Mouse (Mus musculus): Measurements from ENCODE around the gene Dnase1l2. TPM values are rescaled to one million over a fixed set of nuclear protein-coding genes. Genes with fewer than 3 reads are reported as not detected.
A peak's percentile ranks its signal among the peaks of the same experiment; 100 is the strongest.
"Not testable (repeated sequence)": the region's sequence is repeated elsewhere in the genome, so short reads cannot be mapped to it uniquely, and the experiment has no call there.

Gene Dnase1l2
- polyA plus RNA-seq, 1 experiment from 2014 or later: 1.6 TPM

GRCm38 (mm10) chr17:24468636-24469246 is 25.8 kb upstream of the Dnase1l2 start:
- no peak overlapping the region for H3K27ac ChIP-seq (ENCODE audit: low read depth, low read length)
- no peaks in the 10 kb centered on the region for H3K27me3 ChIP-seq (ENCODE audit: control insufficient read depth, insufficient read depth, low read length)
- no peak for ATAC-seq (replicated peaks; ENCODE audit: insufficient number of reproducible peaks, low FRiP score, low TSS enrichment)

GRCm38 (mm10) chr17:24463374-24464133 is 20.6 kb upstream of the Dnase1l2 start:
- Histone ChIP-seq H3K4me1 (ENCODE audit: control insufficient read depth, insufficient read depth, low read length) (peaks cover 10% of the 10 kb centered on the region), H3K4me2 (peak overlapping the region; percentile 14; the same call in 1 of the 2 replicates), H3K27ac (ENCODE audit: low read depth, low read length) (peak overlapping the region; percentile 29; the same call in 1 of the 2 replicates), H3K4me3 (ENCODE audit: low read depth, low read length) (no peak overlapping the region), H3K27me3 (ENCODE audit: control insufficient read depth, insufficient read depth, low read length) (no peaks in the 10 kb centered on the region), H3K9me3 (replicated peaks; ENCODE audit: control insufficient read depth, low read length) (no peaks in the 10 kb centered on the region), H3K36me3 (ENCODE audit: control insufficient read depth, insufficient read depth, low read length) (no peaks in the 10 kb centered on the region), H3K9ac (ENCODE audit: low read depth, low read length) (0 out of 2 replicates have a peak overlapping the region, but pooled peaks have one; percentile 34)
- WGBS (ENCODE audit: insufficient replicate concordance): 44% methylated on average over 6 of the region's 6 CpGs
- 0 out of 2 replicates have a peak, but pooled peaks have one; percentile 35 for ATAC-seq (replicated peaks; ENCODE audit: insufficient number of reproducible peaks, low FRiP score, low TSS enrichment)

More at GRCm38 (mm10) chr17:24468636-24469246, 25.8 kb upstream of the Dnase1l2 start:
- no peak overlapping the region for H3K4me3 ChIP-seq (ENCODE audit: low read depth, low read length)
- H3K9ac ChIP-seq (ENCODE audit: low read depth, low read length): no peak overlapping the region
- H3K4me2 ChIP-seq: no peak overlapping the region
- peaks cover 3% of the 10 kb centered on the region; the same call in 1 of the 2 replicates for H3K36me3 ChIP-seq (ENCODE audit: control insufficient read depth, insufficient read depth, low read length)
- WGBS (ENCODE audit: insufficient replicate concordance): 90% methylated on average over 5 of the region's 5 CpGs
- no peaks in the 10 kb centered on the region for H3K9me3 ChIP-seq (replicated peaks; ENCODE audit: control insufficient read depth, low read length)
- peaks cover 23% of the 10 kb centered on the region for H3K4me1 ChIP-seq (ENCODE audit: control insufficient read depth, insufficient read depth, low read length)

- H3K4me2 ChIP-seq: peak overlapping the region; percentile 14; the same call in 1 of the 2 replicates
- H3K4me1 ChIP-seq (ENCODE audit: control insufficient read depth, insufficient read depth, low read length): peaks cover 10% of the 10 kb centered on the region
- 34% methylated on average over 1 of the region's 1 CpGs for WGBS (ENCODE audit: insufficient replicate concordance)
- no peaks in the 10 kb centered on the region for H3K27me3 ChIP-seq (ENCODE audit: control insufficient read depth, insufficient read depth, low read length)
- no peak overlapping the region for H3K9ac ChIP-seq (ENCODE audit: low read depth, low read length)
- H3K27ac ChIP-seq (ENCODE audit: low read depth, low read length): no peak overlapping the region; the same call in 1 of the 2 replicates
- no peaks in the 10 kb centered on the region for H3K9me3 ChIP-seq (replicated peaks; ENCODE audit: control insufficient read depth, low read length)
- H3K36me3 ChIP-seq (ENCODE audit: control insufficient read depth, insufficient read depth, low read length): no peaks in the 10 kb centered on the region
- H3K4me3 ChIP-seq (ENCODE audit: low read depth, low read length): no peak overlapping the region
- ATAC-seq (replicated peaks; ENCODE audit: insufficient number of reproducible peaks, low FRiP score, low TSS enrichment): no peak
Measured at GRCm38 (mm10) chr17:24462932-24463331, 20.0 kb upstream of the Dnase1l2 start.

GRCm38 (mm10) chr17:24461580-24461979 is 18.7 kb upstream of the Dnase1l2 start:
- no peak overlapping the region for H3K4me3 ChIP-seq (ENCODE audit: low read depth, low read length)
- no peak overlapping the region for H3K27ac ChIP-seq (ENCODE audit: low read depth, low read length)
- no peak for ATAC-seq (replicated peaks; ENCODE audit: insufficient number of reproducible peaks, low FRiP score, low TSS enrichment)
- H3K36me3 ChIP-seq (ENCODE audit: control insufficient read depth, insufficient read depth, low read length): no peaks in the 10 kb centered on the region
- no peaks in the 10 kb centered on the region for H3K9me3 ChIP-seq (replicated peaks; ENCODE audit: control insufficient read depth, low read length)
- H3K27me3 ChIP-seq (ENCODE audit: control insufficient read depth, insufficient read depth, low read length): no peaks in the 10 kb centered on the region
- H3K4me2 ChIP-seq: no peak overlapping the region
- 67% methylated on average over 2 of the region's 2 CpGs for WGBS (ENCODE audit: insufficient replicate concordance)
- H3K9ac ChIP-seq (ENCODE audit: low read depth, low read length): no peak overlapping the region
- H3K4me1 ChIP-seq (ENCODE audit: control insufficient read depth, insufficient read depth, low read length): peaks cover 10% of the 10 kb centered on the region

- H3K9ac ChIP-seq (ENCODE audit: low read depth, low read length); ATAC-seq (replicated peaks; ENCODE audit: insufficient number of reproducible peaks, low FRiP score, low TSS enrichment); H3K27me3 ChIP-seq (ENCODE audit: control insufficient read depth, insufficient read depth, low read length); H3K4me1 ChIP-seq (ENCODE audit: control insufficient read depth, insufficient read depth, low read length); H3K36me3 ChIP-seq (ENCODE audit: control insufficient read depth, insufficient read depth, low read length); H3K9me3 ChIP-seq (replicated peaks; ENCODE audit: control insufficient read depth, low read length): not testable (repeated sequence)
- Histone ChIP-seq H3K27ac (ENCODE audit: low read depth, low read length) (0 out of 2 replicates have a peak overlapping the region, but pooled peaks have one; percentile 29), H3K4me3 (ENCODE audit: low read depth, low read length) (peak overlapping the region; percentile 94), H3K4me2 (peak overlapping the region; percentile 39)
- 53% methylated on average over 10 of the region's 10 CpGs for WGBS (ENCODE audit: insufficient replicate concordance)
Measured at GRCm38 (mm10) chr17:24455523-24456206, 12.8 kb upstream of the Dnase1l2 start.

GRCm38 (mm10) chr17:24454756-24455522 is 12.0 kb upstream of the Dnase1l2 start:
- under 1% methylated on average over 67 of the region's 67 CpGs for WGBS (ENCODE audit: insufficient replicate concordance)
- ATAC-seq (replicated peaks; ENCODE audit: insufficient number of reproducible peaks, low FRiP score, low TSS enrichment): peak; percentile 94
- H3K4me2 ChIP-seq: peak overlapping the region; percentile 84

GRCm38 (mm10) chr17:24454218-24454755 is 11.4 kb upstream of the Dnase1l2 start:
- no peaks in the 10 kb centered on the region for H3K9me3 ChIP-seq (replicated peaks; ENCODE audit: control insufficient read depth, low read length)
- H3K4me3 ChIP-seq (ENCODE audit: low read depth, low read length): peak overlapping the region; percentile 94
- H3K4me2 ChIP-seq: peak overlapping the region; percentile 84
- H3K27ac ChIP-seq (ENCODE audit: low read depth, low read length): peak overlapping the region; percentile 98
- WGBS (ENCODE audit: insufficient replicate concordance): 5% methylated on average over 14 of the region's 14 CpGs
- H3K9ac ChIP-seq (ENCODE audit: low read depth, low read length): peak overlapping the region; percentile 97
- H3K27me3 ChIP-seq (ENCODE audit: control insufficient read depth, insufficient read depth, low read length): no peaks in the 10 kb centered on the region
- H3K4me1 ChIP-seq (ENCODE audit: control insufficient read depth, insufficient read depth, low read length): peaks cover 6% of the 10 kb centered on the region; the same call in 1 of the 2 replicates
- H3K36me3 ChIP-seq (ENCODE audit: control insufficient read depth, insufficient read depth, low read length): peaks cover 6% of the 10 kb centered on the region
- ATAC-seq (replicated peaks; ENCODE audit: insufficient number of reproducible peaks, low FRiP score, low TSS enrichment): no peak

More at GRCm38 (mm10) chr17:24454756-24455522, 12.0 kb upstream of the Dnase1l2 start:
- Histone ChIP-seq H3K27me3 (ENCODE audit: control insufficient read depth, insufficient read depth, low read length) (no peaks in the 10 kb centered on the region), H3K27ac (ENCODE audit: low read depth, low read length) (peak overlapping the region; percentile 98), H3K4me3 (ENCODE audit: low read depth, low read length) (peak overlapping the region; percentile 94), H3K4me1 (ENCODE audit: control insufficient read depth, insufficient read depth, low read length) (peaks cover 6% of the 10 kb centered on the region; the same call in 1 of the 2 replicates), H3K9me3 (replicated peaks; ENCODE audit: control insufficient read depth, low read length) (no peaks in the 10 kb centered on the region), H3K36me3 (ENCODE audit: control insufficient read depth, insufficient read depth, low read length) (no peaks in the 10 kb centered on the region), H3K9ac (ENCODE audit: low read depth, low read length) (peak overlapping the region; percentile 97)

Measured in heart, embryonic 11.5 days (tissue).